Mouse (Mus musculus) left cerebral cortex, adult 9 months (tissue): ENCODE measurements at regions not wholly inside any gene's neighbourhood (a gene's known extent, or its start where the extent isn't known, plus 50 kb on each side); places are given as distances from the start of the nearest gene placed in this dataset.

Experiments used
- DNase-seq, 2 experiments: peaks; one replicate each; pipeline ENCODE4 v3.0.0; 2022; ENCODE audit warnings: low spot score in 2 of 2

DNA sequence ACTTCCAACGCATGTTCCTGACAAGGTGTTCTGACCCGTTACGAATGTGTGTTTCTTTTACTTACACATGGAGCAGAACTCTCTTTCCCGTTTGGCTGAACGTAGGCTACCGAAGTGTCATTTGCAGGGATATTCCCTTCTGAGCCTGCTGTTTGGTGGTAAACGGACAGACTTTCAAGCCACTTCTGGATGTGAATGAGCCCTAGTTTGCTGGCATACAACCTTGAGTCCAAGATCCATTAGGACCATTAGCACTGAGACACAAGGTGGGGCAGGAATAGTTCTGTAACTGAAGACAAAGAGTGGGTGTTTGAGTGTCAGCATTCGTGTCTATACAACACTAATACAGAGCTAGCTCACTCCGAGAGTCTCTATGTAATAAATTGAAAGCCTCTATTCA, 113.3 kb upstream of the Rmdn2 start:
- no peak for DNase-seq

- no peak for DNase-seq
Observed at GRCm38 (mm10) chr17:79501031-79501474, 110.6 kb upstream of the Rmdn2 start.

- DNase-seq = no peak
Observed at GRCm38 (mm10) chr17:79501926-79502325, 109.7 kb upstream of the Rmdn2 start.

DNA sequence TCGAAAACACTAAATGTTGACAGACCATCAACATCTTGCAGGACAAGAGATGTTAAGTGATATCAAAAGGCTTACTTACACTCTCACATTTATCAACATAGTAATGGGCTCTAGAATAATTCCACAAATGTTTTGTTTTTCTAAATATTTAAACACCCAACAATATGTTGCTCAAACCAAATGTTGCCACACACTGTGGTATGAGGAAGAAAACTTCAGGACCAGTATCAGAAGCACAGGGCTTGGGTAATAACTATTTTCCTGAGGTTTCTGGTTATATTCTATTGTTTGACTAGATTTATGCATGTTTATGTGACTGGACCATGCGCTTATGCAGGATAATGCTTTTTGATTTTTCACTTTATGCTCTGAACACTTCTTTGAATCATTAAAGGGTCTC, 108.6 kb upstream of the Rmdn2 start:
- DNase-seq = no peak

DNA sequence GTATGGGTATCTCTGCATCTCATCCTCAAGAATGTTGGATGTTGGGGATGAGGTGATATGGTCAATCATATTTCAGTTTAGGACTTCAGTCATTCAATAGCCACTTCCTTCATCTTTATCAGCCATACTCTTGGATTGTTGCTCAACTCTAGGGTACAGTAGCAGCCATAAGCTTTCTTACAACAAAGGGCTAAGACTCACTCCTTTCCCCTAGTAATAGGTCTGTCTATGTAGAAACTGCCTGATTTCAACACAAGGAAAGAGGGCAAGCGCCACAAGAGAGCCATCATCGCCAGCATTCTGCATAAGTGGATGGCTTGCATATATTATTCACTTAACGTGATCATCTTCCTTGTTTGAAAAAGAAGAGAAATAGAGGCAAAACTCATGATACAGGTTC, 107.5 kb upstream of the Rmdn2 start:
- no peak for DNase-seq

DNA sequence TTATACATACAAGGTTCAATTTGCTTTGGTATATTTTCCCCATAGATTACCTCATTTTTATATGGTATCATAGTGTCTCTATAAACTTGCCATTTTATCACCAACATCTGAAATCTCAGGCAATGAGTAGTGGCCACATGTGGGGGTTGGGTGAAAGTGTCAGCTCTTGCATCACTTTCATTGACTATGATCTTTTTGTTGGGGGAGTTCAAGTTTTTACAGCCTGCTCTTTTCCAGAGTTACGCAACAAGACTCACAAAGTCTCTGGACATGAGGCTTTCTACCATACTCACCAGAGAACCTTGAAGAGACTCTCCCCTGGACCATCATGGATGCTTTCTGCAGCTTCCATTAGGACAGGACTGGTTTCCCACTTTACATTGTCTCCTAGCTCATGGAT, 106.1 kb upstream of the Rmdn2 start:
- DNase-seq = no peak

DNA sequence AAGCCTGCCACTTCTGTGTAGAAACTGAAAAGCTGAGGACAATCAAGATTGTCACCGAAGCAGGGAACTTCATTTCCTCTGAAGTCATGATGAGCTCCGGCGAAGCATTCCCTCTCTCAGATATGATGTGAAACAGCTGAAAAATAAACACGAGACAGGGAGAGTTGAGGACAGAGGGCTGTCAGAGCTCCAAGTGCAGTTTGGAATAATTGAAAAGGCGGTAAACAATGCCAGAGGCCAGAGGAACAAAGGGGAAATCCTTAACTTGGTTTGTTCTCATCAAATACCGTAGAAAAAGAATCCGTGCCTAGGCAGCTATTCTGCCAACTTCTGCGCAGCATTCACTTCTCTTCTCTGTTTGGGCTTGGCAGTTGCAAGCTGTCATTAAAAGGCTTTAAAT, 102.4 kb upstream of the Rmdn2 start:
- no peak for DNase-seq

DNA sequence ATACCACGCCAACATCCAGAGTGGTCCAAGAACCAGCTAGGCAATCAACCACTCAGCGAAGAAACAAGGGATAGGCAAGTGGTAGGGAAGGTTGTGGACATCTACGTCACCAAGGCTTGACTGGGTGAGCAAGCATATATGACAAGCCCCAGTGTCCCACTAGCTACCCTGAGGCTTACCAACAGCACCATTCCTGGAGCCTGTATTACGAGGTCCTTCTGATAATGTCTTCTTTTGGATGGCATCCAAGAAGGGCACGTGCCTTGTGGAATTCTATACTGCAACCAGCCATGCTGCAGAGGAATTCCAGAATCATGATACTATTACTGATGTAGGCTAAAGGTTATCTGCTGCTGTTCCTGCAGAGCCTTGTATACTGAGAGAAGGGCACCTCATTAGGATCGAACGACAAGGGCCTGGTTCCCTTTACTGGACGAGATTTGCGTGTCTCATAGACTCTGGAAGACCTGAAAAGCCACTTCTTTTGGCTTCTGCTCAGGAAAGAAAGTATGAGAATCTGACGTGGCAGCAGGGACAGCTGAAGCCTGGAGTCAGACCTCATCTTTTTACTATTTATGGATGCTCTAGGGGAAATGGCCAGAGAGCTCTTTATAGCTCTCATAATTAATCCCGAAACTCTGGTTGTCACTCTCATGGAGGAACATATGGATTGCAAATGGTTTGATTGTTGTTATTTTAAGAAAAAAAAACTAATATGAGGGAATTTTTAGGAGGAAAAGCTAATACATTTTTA, 101.5 kb upstream of the Rmdn2 start:
- no peak for DNase-seq

GRCm38 (mm10) chr17:79511218-79511617, 100.4 kb upstream of the Rmdn2 start:
- no peak for DNase-seq

DNA sequence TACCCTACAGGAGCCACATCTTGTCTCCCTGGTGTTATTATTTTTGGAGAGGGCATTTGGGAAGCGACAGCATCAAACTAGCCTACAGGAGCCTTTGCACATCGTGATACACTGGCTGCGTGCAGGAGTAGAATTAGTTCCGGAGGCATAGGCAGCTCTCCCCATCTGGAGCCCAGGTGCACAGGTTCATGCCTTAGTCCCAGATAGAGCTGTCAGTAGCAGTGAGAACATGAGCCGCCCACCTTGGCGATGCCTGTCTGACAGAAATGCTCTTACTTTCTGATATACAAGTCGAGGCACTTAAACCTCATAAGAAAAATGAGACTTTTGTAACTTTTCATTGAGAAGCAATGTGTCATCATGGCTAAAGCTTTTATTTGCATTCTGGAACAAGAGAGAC, 97.6 kb upstream of the Rmdn2 start:
- no peak for DNase-seq

DNA sequence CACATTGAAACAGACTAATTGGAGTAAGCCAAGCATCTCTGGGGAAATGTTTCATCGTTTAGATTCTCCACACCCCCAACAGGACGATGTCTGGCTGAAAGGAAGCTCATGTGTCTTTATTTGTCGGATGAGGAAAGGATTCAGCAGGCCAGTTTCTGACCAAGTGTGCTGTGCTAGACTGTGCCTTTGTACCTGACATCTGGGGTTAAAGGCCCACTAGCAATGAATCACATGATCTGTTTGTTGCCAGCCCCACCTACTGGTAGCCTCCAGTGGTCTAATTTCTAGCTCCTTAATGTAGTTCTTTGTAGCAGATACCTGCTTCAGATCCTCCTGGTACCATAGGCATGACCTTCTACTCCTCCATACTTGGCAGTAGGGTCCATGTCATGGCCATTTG, 93.5 kb upstream of the Rmdn2 start:
- DNase-seq = no peak

DNA sequence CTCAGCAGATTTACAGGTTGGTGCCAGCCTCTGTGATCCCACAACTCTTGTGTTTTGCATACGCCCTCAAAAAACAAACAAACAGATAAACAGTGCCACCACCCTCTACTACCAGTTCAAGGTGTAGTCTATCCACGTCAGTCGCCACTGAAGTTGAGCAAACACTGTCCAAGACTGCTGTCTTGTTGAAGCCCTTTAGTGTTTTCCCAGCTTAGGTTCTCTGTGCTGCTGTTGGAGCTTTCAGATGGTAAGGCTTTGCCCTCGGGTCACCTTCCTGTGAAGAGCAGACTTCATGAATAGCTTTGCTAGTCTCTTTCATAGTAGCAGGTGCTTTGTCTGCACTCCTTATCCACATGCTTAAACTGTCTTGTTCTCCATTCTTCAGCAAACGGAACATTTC, 93.0 kb upstream of the Rmdn2 start:
- DNase-seq = no peak

DNA sequence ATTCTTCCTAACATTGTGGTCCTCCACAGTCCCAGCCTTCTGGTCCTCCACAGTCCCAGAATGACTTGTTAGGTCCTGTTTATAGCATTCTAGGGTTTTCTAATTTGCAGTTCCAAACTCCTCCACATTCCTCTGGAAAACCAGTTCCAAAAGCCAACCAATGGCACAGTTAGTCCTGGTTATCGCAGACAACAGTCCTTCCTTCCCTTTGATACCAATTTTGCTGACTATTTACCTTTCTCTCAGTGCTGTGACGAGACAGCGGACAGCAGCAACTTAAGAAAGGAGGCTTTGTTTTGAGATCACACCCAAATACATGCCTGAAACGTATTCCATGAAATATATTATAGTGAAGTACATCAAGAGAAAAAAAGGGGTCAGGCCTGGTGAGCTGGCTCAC, 92.3 kb upstream of the Rmdn2 start:
- DNase-seq = no peak

DNA sequence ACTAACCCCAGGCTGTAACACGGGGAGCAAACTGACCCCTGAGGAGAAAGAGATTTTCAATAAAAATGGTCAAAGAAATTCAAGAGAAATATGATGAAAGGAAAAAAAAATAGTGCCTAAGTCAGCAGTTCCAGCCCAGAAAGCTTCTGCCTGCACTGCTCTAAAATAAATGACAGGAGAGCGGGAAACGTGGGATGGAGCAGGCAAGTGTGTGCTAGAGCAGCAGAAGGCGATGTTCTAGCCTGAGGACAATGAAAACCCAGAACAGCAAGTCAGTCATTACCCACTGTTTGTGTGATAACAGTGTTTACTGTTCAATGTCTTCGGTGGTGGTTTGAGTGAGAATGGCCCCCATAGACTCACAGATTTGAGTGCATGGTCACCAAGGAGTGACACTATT, 91.4 kb upstream of the Rmdn2 start:
- no peak for DNase-seq

GRCm38 (mm10) chr17:79521691-79522090, 90.0 kb upstream of the Rmdn2 start:
- no peak for DNase-seq

DNA sequence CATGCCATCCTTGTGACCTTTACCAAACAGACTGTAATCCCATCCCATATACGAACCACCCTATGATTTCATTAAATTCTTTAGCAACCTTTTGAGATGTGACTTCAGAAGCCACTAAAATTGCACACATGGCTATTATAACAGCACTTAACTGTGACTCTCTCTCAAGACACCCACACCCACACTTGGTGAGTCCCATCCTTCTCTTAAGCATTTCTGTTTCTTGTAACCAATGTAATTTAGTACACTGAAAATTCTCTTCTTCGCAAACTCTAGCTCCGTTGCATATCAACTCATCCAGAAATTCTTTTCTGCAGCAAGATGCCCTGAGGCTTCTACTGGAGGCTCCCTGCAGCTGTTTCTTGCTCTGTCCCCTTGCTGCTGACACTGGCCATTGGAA, 88.4 kb upstream of the Rmdn2 start:
- DNase-seq = no peak

DNA sequence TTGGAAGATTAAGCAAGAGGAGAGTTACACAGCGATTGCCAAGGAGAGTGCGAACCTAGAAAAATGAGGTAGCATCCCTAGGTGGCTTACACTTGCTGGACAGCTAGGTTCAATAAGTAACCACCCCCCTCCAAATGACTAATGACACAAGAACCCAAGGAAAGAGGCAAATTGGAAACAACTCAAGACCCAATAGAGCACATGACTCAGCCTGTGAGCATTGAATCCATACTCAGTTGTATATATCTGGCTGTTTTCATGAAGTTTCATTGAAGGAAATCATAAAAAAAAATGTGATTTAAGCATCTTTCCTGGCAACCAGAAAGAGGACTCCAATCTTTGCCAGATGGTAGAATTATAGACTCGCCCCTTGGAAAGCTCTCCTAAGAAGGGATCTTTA, 84.3 kb upstream of the Rmdn2 start:
- no peak for DNase-seq

GRCm38 (mm10) chr17:79536549-79536948, 75.1 kb upstream of the Rmdn2 start:
- DNase-seq = no peak

- no peak for DNase-seq
Observed at GRCm38 (mm10) chr17:79538789-79539188, 72.9 kb upstream of the Rmdn2 start.

- no peak for DNase-seq
Observed at GRCm38 (mm10) chr17:79540038-79540437, 71.6 kb upstream of the Rmdn2 start.

DNA sequence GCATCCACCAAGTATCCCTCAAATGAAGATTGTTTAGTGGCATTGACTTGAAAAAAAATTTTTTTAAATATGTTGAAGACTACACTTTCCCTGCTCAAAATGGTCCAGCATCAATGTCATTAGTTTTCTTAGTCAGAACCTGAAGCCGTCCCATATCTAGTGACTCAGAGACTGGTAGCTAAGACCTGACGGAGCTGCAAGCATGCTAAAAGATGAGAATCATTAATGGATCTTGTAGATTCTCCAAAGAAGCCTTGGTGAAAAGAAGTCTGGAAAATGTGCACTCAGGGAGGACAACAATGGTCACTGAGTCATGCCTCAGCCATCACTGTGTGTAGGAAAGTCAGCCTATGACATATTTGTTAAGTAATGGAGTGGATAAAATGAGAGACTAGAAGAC, 71.2 kb upstream of the Rmdn2 start:
- DNase-seq = no peak

GRCm38 (mm10) chr17:79543907-79544522, 67.6 kb upstream of the Rmdn2 start:
- peak in 1 of 2 experiments; percentile 31 for DNase-seq

DNA sequence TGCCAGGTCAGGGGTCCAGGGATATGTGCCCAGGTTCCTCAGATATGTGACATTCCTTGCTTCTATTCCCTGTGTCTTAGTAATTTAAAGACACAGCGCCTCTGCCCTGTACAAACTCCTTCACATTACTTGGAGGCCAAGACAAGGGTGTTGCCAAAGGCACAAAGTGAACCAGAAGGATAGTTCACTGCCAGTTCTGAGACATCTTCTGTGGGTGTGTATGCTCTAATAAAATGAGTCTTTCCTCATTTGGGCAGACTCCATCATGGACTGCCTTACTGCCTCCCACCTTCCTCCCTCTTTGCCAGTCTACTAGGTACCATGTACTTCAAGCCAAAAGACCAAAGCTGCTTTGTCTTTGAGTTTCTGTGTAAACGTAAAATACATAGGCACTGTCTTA, 65.8 kb upstream of the Rmdn2 start:
- no peak for DNase-seq

DNA sequence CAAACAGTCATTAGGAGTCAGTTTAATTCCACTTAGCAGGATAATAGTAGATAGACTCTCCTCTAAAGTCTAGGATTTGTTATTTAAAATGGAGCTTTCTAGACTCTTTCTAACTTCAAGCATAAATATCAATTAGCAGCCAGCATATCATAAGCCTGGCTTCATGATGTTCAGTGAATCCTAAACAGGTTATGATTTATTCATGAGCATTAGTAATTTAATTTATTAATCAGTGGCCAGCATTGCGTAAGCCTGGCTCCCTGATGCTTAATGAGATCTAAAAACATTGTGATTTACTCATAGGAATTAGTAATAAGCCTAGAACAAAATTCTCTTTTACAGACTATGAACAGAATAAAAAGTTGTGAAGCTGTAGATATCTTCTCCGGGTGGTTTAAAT, 64.6 kb upstream of the Rmdn2 start:
- no peak for DNase-seq
